Mouse (Mus musculus): ENCODE measurements around the gene Adgrl1. TPM values are rescaled to one million over a fixed set of nuclear protein-coding genes. Genes with fewer than 3 reads are reported as not detected.

Adgrl1 gene
- total and polyA plus RNA-seq, 2 experiments from 2014 or later = 54.6 to 469 TPM

GRCm38 (mm10) chr8:83874881-83875655, 24.8 kb upstream of the Adgrl1 start:
- WGBS = under 1% methylated on average over 57 of the region's 66 CpGs
- Histone ChIP-seq H3K9ac (replicated peaks; ENCODE audit: low read length) (peak overlapping the region; percentile 89), H3K4me3 (ENCODE audit: low read length) (peak overlapping the region; percentile 70), H3K27ac (peak overlapping the region; percentile 92), H3K4me1 (ENCODE audit: insufficient read depth, low read length) (peaks cover 11% of the 10 kb centered on the region; the same call in 1 of the 2 replicates), H3K4me2 (ENCODE audit: low read depth, low read length) (peak overlapping the region; percentile 97), H3K27me3 (ENCODE audit: insufficient read depth, low read length) (no peaks in the 10 kb centered on the region), H3K36me3 (ENCODE audit: insufficient read depth, low read length) (no peaks in the 10 kb centered on the region), H3K9me3 (ENCODE audit: low read length) (no peaks in the 10 kb centered on the region)
- ATAC-seq (peak; percentile 85), DNase-seq (ENCODE audit: low spot score) (peak; percentile 88)
- no peak for TF ChIP-seq CTCF (IDR thresholded peaks at IDR 0.05; ENCODE audit: low read depth)

GRCm38 (mm10) chr8:83875656-83876040, 24.3 kb upstream of the Adgrl1 start:
- peaks cover 11% of the 10 kb centered on the region; the same call in 1 of the 2 replicates for H3K4me1 ChIP-seq (ENCODE audit: insufficient read depth, low read length)
- H3K27me3 ChIP-seq (ENCODE audit: insufficient read depth, low read length) = no peaks in the 10 kb centered on the region
- WGBS = 0% methylated on average over 10 of the region's 11 CpGs
- ATAC-seq = peak; percentile 52
- TF ChIP-seq CTCF (IDR thresholded peaks at IDR 0.05; ENCODE audit: low read depth) = no peak
- no peaks in the 10 kb centered on the region for H3K36me3 ChIP-seq (ENCODE audit: insufficient read depth, low read length)
- peak overlapping the region; percentile 97 for H3K4me2 ChIP-seq (ENCODE audit: low read depth, low read length)
- peak; percentile 39 for DNase-seq (ENCODE audit: low spot score)
- peak overlapping the region; percentile 70 for H3K4me3 ChIP-seq (ENCODE audit: low read length)
- peak overlapping the region; percentile 92 for H3K27ac ChIP-seq
- no peaks in the 10 kb centered on the region for H3K9me3 ChIP-seq (ENCODE audit: low read length)
- H3K9ac ChIP-seq (replicated peaks; ENCODE audit: low read length) = peak overlapping the region; percentile 89

GRCm38 (mm10) chr8:83876080-83876837, 23.6 kb upstream of the Adgrl1 start:
- Histone ChIP-seq H3K9ac (replicated peaks; ENCODE audit: low read length) (peak overlapping the region; percentile 89), H3K36me3 (ENCODE audit: insufficient read depth, low read length) (no peaks in the 10 kb centered on the region), H3K27ac (peak overlapping the region; percentile 92), H3K4me1 (ENCODE audit: insufficient read depth, low read length) (peaks cover 11% of the 10 kb centered on the region; the same call in 1 of the 2 replicates), H3K27me3 (ENCODE audit: insufficient read depth, low read length) (no peaks in the 10 kb centered on the region), H3K4me2 (ENCODE audit: low read depth, low read length) (peak overlapping the region; percentile 97), H3K4me3 (ENCODE audit: low read length) (peak overlapping the region; percentile 70), H3K9me3 (ENCODE audit: low read length) (no peaks in the 10 kb centered on the region)
- ATAC-seq (peak; percentile 11; the same call in 1 of the 2 replicates), DNase-seq (ENCODE audit: low spot score) (peak; percentile 57)
- no peak for TF ChIP-seq CTCF (IDR thresholded peaks at IDR 0.05; ENCODE audit: low read depth)
- WGBS = under 1% methylated on average over 41 of the region's 41 CpGs

DNA sequence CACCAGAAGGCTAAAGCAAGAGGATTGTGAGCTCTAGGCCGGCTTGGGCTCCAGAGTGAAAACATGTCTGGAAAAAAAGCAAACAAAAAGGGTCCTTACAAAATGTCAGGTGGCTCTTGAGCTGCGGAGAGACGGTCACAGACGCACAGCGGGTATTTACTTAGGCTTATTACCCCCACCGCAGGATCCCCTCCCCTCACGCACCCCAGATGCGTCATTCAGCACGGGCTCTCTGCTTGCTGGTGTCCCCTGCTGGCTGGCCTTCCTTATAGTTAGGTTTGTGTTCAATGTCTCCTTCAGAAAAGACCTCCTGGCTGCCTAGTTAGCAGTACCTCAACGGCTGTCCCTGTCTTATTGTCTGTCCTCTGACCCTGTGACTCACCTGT, 23.1 kb upstream of the Adgrl1 start:
- Histone ChIP-seq H3K9me3 (ENCODE audit: low read length) (no peaks in the 10 kb centered on the region), H3K9ac (replicated peaks; ENCODE audit: low read length) (0 out of 2 replicates have a peak overlapping the region, but pooled peaks have one; percentile 89), H3K4me2 (ENCODE audit: low read depth, low read length) (peak overlapping the region; percentile 97), H3K4me3 (ENCODE audit: low read length) (peak overlapping the region; percentile 70; the same call in 1 of the 2 replicates), H3K36me3 (ENCODE audit: insufficient read depth, low read length) (no peaks in the 10 kb centered on the region), H3K27me3 (ENCODE audit: insufficient read depth, low read length) (no peaks in the 10 kb centered on the region), H3K27ac (peak overlapping the region; percentile 92; the same call in 1 of the 2 replicates), H3K4me1 (ENCODE audit: insufficient read depth, low read length) (peaks cover 11% of the 10 kb centered on the region; the same call in 1 of the 2 replicates)
- DNase-seq (ENCODE audit: low spot score) (peak; percentile 56), ATAC-seq (no peak)
- 4% methylated on average over 10 of the region's 10 CpGs for WGBS
- peak; percentile 52 for TF ChIP-seq CTCF (IDR thresholded peaks at IDR 0.05; ENCODE audit: low read depth)

GRCm38 (mm10) chr8:83888409-83888808, 11.5 kb upstream of the Adgrl1 start:
- peak; percentile 16 for DNase-seq (ENCODE audit: low spot score)
- 64% methylated on average over 2 of the region's 2 CpGs for WGBS
- no peak overlapping the region for H3K9ac ChIP-seq (replicated peaks; ENCODE audit: low read length)

GRCm38 (mm10) chr8:83892061-83892460, 7.8 kb upstream of the Adgrl1 start:
- 55% methylated on average over 4 of the region's 4 CpGs for WGBS
- ATAC-seq = no peak
- H3K27me3 ChIP-seq (ENCODE audit: insufficient read depth, low read length) = no peaks in the 10 kb centered on the region
- no peak overlapping the region for H3K4me3 ChIP-seq (ENCODE audit: low read length)
- H3K4me1 ChIP-seq (ENCODE audit: insufficient read depth, low read length) = no peaks in the 10 kb centered on the region
- no peak for TF ChIP-seq CTCF (IDR thresholded peaks at IDR 0.05; ENCODE audit: low read depth)
- DNase-seq (ENCODE audit: low spot score) = no peak
- no peaks in the 10 kb centered on the region for H3K9me3 ChIP-seq (ENCODE audit: low read length)
- no peak overlapping the region for H3K9ac ChIP-seq (replicated peaks; ENCODE audit: low read length)
- no peaks in the 10 kb centered on the region for H3K36me3 ChIP-seq (ENCODE audit: insufficient read depth, low read length)
- no peak overlapping the region for H3K4me2 ChIP-seq (ENCODE audit: low read depth, low read length)
- H3K27ac ChIP-seq = no peak overlapping the region

More at GRCm38 (mm10) chr8:83888409-83888808, 11.5 kb upstream of the Adgrl1 start:
- Histone ChIP-seq H3K36me3 (ENCODE audit: insufficient read depth, low read length) (no peaks in the 10 kb centered on the region), H3K4me1 (ENCODE audit: insufficient read depth, low read length) (no peaks in the 10 kb centered on the region), H3K4me2 (ENCODE audit: low read depth, low read length) (no peak overlapping the region), H3K9me3 (ENCODE audit: low read length) (no peaks in the 10 kb centered on the region), H3K27me3 (ENCODE audit: insufficient read depth, low read length) (no peaks in the 10 kb centered on the region), H3K27ac (no peak overlapping the region), H3K4me3 (ENCODE audit: low read length) (no peak overlapping the region)
- 0 out of 2 replicates have a peak, but pooled peaks have one; percentile 43 for ATAC-seq
- TF ChIP-seq CTCF (IDR thresholded peaks at IDR 0.05; ENCODE audit: low read depth) = no peak

Data from hindbrain, postnatal 0 days (tissue).